Mouse (Mus musculus): ENCODE measurements at regions not wholly inside any gene's neighbourhood (a gene's known extent, or its start where the extent isn't known, plus 50 kb on each side); places are given as distances from the start of the nearest gene placed in this dataset.
A peak's percentile ranks its signal among the peaks of the same experiment; 100 is the strongest.

- no peak overlapping the region for H3K27ac ChIP-seq (ENCODE audit: insufficient read depth, low read depth, low read length)
- no peaks in the 10 kb centered on the region for H3K36me3 ChIP-seq (ENCODE audit: control insufficient read depth, insufficient read depth, low read length)
- no peak overlapping the region for H3K4me3 ChIP-seq (ENCODE audit: insufficient read depth, low read depth, low read length)
- no peaks in the 10 kb centered on the region for H3K27me3 ChIP-seq (replicated peaks; ENCODE audit: control insufficient read depth, insufficient read depth, low read length)
- 98% methylated on average over 1 of the region's 1 CpGs for WGBS
- DNase-seq = no peak
- no peaks in the 10 kb centered on the region for H3K4me1 ChIP-seq (ENCODE audit: control insufficient read depth, insufficient read depth, low read length)
- TF ChIP-seq CTCF (conservative IDR thresholded peaks at IDR 0.05; ENCODE audit: insufficient read depth, insufficient read length, low read depth, low read length) (no peak), POLR2A (IDR thresholded peaks at IDR 0.05; ENCODE audit: low read depth, low read length) (no peak)
These were observed 62.5 kb upstream of the Arl4c start for GRCm38 (mm10) chr1:88764478-88764877.

- Histone ChIP-seq H3K36me3 (ENCODE audit: control insufficient read depth, insufficient read depth, low read length) (no peaks in the 10 kb centered on the region), H3K4me3 (ENCODE audit: insufficient read depth, low read depth, low read length) (no peak overlapping the region), H3K27me3 (replicated peaks; ENCODE audit: control insufficient read depth, insufficient read depth, low read length) (no peaks in the 10 kb centered on the region), H3K4me1 (ENCODE audit: control insufficient read depth, insufficient read depth, low read length) (no peaks in the 10 kb centered on the region), H3K27ac (ENCODE audit: insufficient read depth, low read depth, low read length) (no peak overlapping the region)
- 94% methylated on average over 5 of the region's 5 CpGs for WGBS
- DNase-seq = no peak
- peak; percentile 50 for TF ChIP-seq CTCF (conservative IDR thresholded peaks at IDR 0.05; ENCODE audit: insufficient read depth, insufficient read length, low read depth, low read length)
- no peak for TF ChIP-seq POLR2A (IDR thresholded peaks at IDR 0.05; ENCODE audit: low read depth, low read length)
These were observed 75.0 kb upstream of the Arl4c start for GRCm38 (mm10) chr1:88777009-88777408.

- no peaks in the 10 kb centered on the region for H3K36me3 ChIP-seq (ENCODE audit: control insufficient read depth, insufficient read depth, low read length)
- no peak overlapping the region for H3K27ac ChIP-seq (ENCODE audit: insufficient read depth, low read depth, low read length)
- H3K4me3 ChIP-seq (ENCODE audit: insufficient read depth, low read depth, low read length) = no peak overlapping the region
- DNase-seq = no peak
- no peaks in the 10 kb centered on the region for H3K4me1 ChIP-seq (ENCODE audit: control insufficient read depth, insufficient read depth, low read length)
- no peak for TF ChIP-seq CTCF (conservative IDR thresholded peaks at IDR 0.05; ENCODE audit: insufficient read depth, insufficient read length, low read depth, low read length)
- TF ChIP-seq POLR2A (IDR thresholded peaks at IDR 0.05; ENCODE audit: low read depth, low read length) = no peak
- no peaks in the 10 kb centered on the region for H3K27me3 ChIP-seq (replicated peaks; ENCODE audit: control insufficient read depth, insufficient read depth, low read length)
- WGBS = 81% methylated on average over 4 of the region's 4 CpGs
These were observed 78.2 kb upstream of the Arl4c start for GRCm38 (mm10) chr1:88780262-88780661.

GRCm38 (mm10) chr1:88783083-88783482 is 81.1 kb upstream of the Arl4c start:
- H3K27ac ChIP-seq (ENCODE audit: insufficient read depth, low read depth, low read length) = no peak overlapping the region
- H3K36me3 ChIP-seq (ENCODE audit: control insufficient read depth, insufficient read depth, low read length) = no peaks in the 10 kb centered on the region
- no peaks in the 10 kb centered on the region for H3K27me3 ChIP-seq (replicated peaks; ENCODE audit: control insufficient read depth, insufficient read depth, low read length)
- DNase-seq = peak; percentile 28
- WGBS = 72% methylated on average over 4 of the region's 4 CpGs
- TF ChIP-seq POLR2A (IDR thresholded peaks at IDR 0.05; ENCODE audit: low read depth, low read length) = no peak
- H3K4me3 ChIP-seq (ENCODE audit: insufficient read depth, low read depth, low read length) = no peak overlapping the region
- H3K4me1 ChIP-seq (ENCODE audit: control insufficient read depth, insufficient read depth, low read length) = no peaks in the 10 kb centered on the region

- Histone ChIP-seq H3K4me3 (ENCODE audit: insufficient read depth, low read depth, low read length) (no peak overlapping the region), H3K27me3 (replicated peaks; ENCODE audit: control insufficient read depth, insufficient read depth, low read length) (no peaks in the 10 kb centered on the region), H3K27ac (ENCODE audit: insufficient read depth, low read depth, low read length) (no peak overlapping the region), H3K36me3 (ENCODE audit: control insufficient read depth, insufficient read depth, low read length) (no peaks in the 10 kb centered on the region), H3K4me1 (ENCODE audit: control insufficient read depth, insufficient read depth, low read length) (no peaks in the 10 kb centered on the region)
- no peak for DNase-seq
- TF ChIP-seq POLR2A (IDR thresholded peaks at IDR 0.05; ENCODE audit: low read depth, low read length) (no peak), CTCF (conservative IDR thresholded peaks at IDR 0.05; ENCODE audit: insufficient read depth, insufficient read length, low read depth, low read length) (no peak)
- WGBS = 76% methylated on average over 4 of the region's 5 CpGs
These were observed 83.0 kb upstream of the Arl4c start for GRCm38 (mm10) chr1:88784866-88785620.

- TF ChIP-seq POLR2A (IDR thresholded peaks at IDR 0.05; ENCODE audit: low read depth, low read length) (no peak), CTCF (conservative IDR thresholded peaks at IDR 0.05; ENCODE audit: insufficient read depth, insufficient read length, low read depth, low read length) (no peak)
- Histone ChIP-seq H3K4me1 (ENCODE audit: control insufficient read depth, insufficient read depth, low read length) (no peaks in the 10 kb centered on the region), H3K36me3 (ENCODE audit: control insufficient read depth, insufficient read depth, low read length) (no peaks in the 10 kb centered on the region), H3K4me3 (ENCODE audit: insufficient read depth, low read depth, low read length) (no peak overlapping the region), H3K27ac (ENCODE audit: insufficient read depth, low read depth, low read length) (no peak overlapping the region), H3K27me3 (replicated peaks; ENCODE audit: control insufficient read depth, insufficient read depth, low read length) (no peaks in the 10 kb centered on the region)
- DNase-seq = no peak
- 91% methylated on average over 14 of the region's 14 CpGs for WGBS
These were observed 84.0 kb upstream of the Arl4c start for GRCm38 (mm10) chr1:88786066-88786465.

- no peak for DNase-seq
- Histone ChIP-seq H3K27me3 (replicated peaks; ENCODE audit: control insufficient read depth, insufficient read depth, low read length) (no peaks in the 10 kb centered on the region), H3K4me3 (ENCODE audit: insufficient read depth, low read depth, low read length) (no peak overlapping the region), H3K27ac (ENCODE audit: insufficient read depth, low read depth, low read length) (no peak overlapping the region), H3K4me1 (ENCODE audit: control insufficient read depth, insufficient read depth, low read length) (no peaks in the 10 kb centered on the region), H3K36me3 (ENCODE audit: control insufficient read depth, insufficient read depth, low read length) (no peaks in the 10 kb centered on the region)
- WGBS = 85% methylated on average over 7 of the region's 7 CpGs
- TF ChIP-seq CTCF (conservative IDR thresholded peaks at IDR 0.05; ENCODE audit: insufficient read depth, insufficient read length, low read depth, low read length) (no peak), POLR2A (IDR thresholded peaks at IDR 0.05; ENCODE audit: low read depth, low read length) (no peak)
These were observed 88.7 kb upstream of the Arl4c start for GRCm38 (mm10) chr1:88790674-88791073.

All from kidney, adult 2 months (tissue).